Mouse (Mus musculus) brain, embryonic 14.5 days (tissue): ENCODE data around the gene Copz1. TPM values are rescaled to one million over a fixed set of nuclear protein-coding genes. Genes with fewer than 3 reads are reported as not detected.

Experiments used
- DNase-seq: peaks from one replicate; pipeline ENCODE4 v3.0.0-alpha.2; 2011; ENCODE audit warnings: low read depth
- CTCF ChIP-seq: fragments of 200-500 bp; IDR thresholded peaks from 2 replicates; pipeline ENCODE4 v1.5.1; 2012; ENCODE audit warnings: inconsistent platforms, mild to moderate bottlenecking, moderate library complexity, borderline replicate concordance; ENCODE audit not compliant: insufficient read depth, insufficient read length; ENCODE audit errors: extremely low read depth
- POLR2A ChIP-seq: fragments of 200-500 bp; IDR thresholded peaks from 2 replicates; pipeline ENCODE4 v1.6.1; 2012; ENCODE audit warnings: mild to moderate bottlenecking, inconsistent platforms, borderline replicate concordance; ENCODE audit not compliant: poor library complexity, insufficient read depth, insufficient read length, severe bottlenecking; ENCODE audit errors: extremely low read depth
- polyA plus RNA-seq: library from polyadenylated mRNA; depleted of rRNA; stranded (reverse); fragments of >200 nt; gene quantifications from 2 replicates; pipeline ENCODE4 v1.2.3, GENCODE M21; 2012

The Copz1 gene
- polyA plus RNA-seq, 1 experiment = 165 TPM

GRCm38 (mm10) chr15:103298861-103299616, 26.5 kb downstream of the Copz1 start:
- DNase-seq = peak; percentile 31
- TF ChIP-seq CTCF = no peak
- TF ChIP-seq POLR2A = no peak

GRCm38 (mm10) chr15:103299644-103300043, 27.1 kb downstream of the Copz1 start:
- DNase-seq = no peak
- no peak for TF ChIP-seq CTCF
- TF ChIP-seq POLR2A = no peak

- DNase-seq = peak; percentile 98
- TF ChIP-seq CTCF (no peak), POLR2A (peak; percentile 10; the same call in 1 of the 2 replicates)
These were observed 27.6 kb downstream of the Copz1 start for GRCm38 (mm10) chr15:103300067-103300471.

- no peak for DNase-seq
- no peak for TF ChIP-seq POLR2A
These were observed 28.0 kb downstream of the Copz1 start for GRCm38 (mm10) chr15:103300560-103300959.

GRCm38 (mm10) chr15:103301046-103301445, 28.5 kb downstream of the Copz1 start:
- TF ChIP-seq POLR2A (no peak), CTCF (no peak)
- DNase-seq = peak; percentile 60

- TF ChIP-seq POLR2A (no peak), CTCF (no peak)
- peak; percentile 25 for DNase-seq
These were observed 29.2 kb downstream of the Copz1 start for GRCm38 (mm10) chr15:103301547-103302340.

GRCm38 (mm10) chr15:103302341-103303021, 30.0 kb downstream of the Copz1 start:
- no peak for TF ChIP-seq CTCF
- no peak for TF ChIP-seq POLR2A
- DNase-seq = peak; percentile 22

- TF ChIP-seq POLR2A (no peak), CTCF (no peak)
- no peak for DNase-seq
These were observed 31.6 kb downstream of the Copz1 start for GRCm38 (mm10) chr15:103303916-103304615.

GRCm38 (mm10) chr15:103304616-103304969, 32.1 kb downstream of the Copz1 start:
- TF ChIP-seq CTCF (no peak), POLR2A (no peak)
- peak; percentile 61 for DNase-seq

- TF ChIP-seq POLR2A (peak; percentile 98), CTCF (no peak)
- DNase-seq = peak; percentile 100
These were observed 32.7 kb downstream of the Copz1 start for GRCm38 (mm10) chr15:103305070-103305678.
